In the genomic region with DNA sequence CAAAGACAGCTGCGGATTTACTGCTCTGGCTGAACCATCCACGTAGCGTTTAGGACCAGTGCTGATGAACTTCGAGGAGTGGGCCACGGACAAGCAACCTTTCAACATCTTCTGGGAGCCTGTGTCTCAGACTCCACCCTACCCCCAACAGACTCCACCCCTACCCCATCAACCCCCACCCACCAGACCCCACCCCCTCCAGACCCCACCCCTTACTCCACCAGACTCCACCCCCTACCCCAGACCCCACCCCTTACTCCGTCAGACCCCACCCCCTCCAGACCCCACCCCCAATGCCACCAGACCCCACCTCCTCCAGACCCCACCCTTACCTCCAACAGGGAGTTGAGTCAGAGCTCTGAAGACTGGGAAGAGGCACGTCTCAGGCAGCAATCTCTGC, we compare ENCODE assay signal across 13 mouse cellular contexts. TPM values are rescaled to one million over a fixed set of nuclear protein-coding genes. Genes with fewer than 3 reads are reported as not detected.
"Had no signal": no experiment of that assay in that cellular context is flagged by ENCODE, and none has a peak within 500 bp of the region (broad histone marks: within the 10 kb centered on the region; RNA-seq: fewer than 3 reads in every experiment).

No protein-coding gene starts in this region.

- DNase-seq: liver, postnatal 0 days; lung, adult 2 months; lung, postnatal 14 days; lung, postnatal 36 days; right cerebral cortex, postnatal 25 days; right cerebral cortex, postnatal 4 days; spleen, adult 18-20 months; thymus, adult 18-20 months; thymus, postnatal 14 days; thymus, postnatal 36 days had no signal

RNA-seq across cellular contexts. Expression of a gene that starts 10.1 kb away (rescaled TPM):
- total RNA-seq: megakaryocyte progenitor cell, adult 5-6 weeks; monocyte, adult 5-6 weeks; neutrophil, adult 5-6 weeks had no signal
